Mouse (Mus musculus): ENCODE results near the gene Cwf19l2. TPM values are rescaled to one million over a fixed set of nuclear protein-coding genes. Genes with fewer than 3 reads are reported as not detected.
A peak's percentile ranks its signal among the peaks of the same experiment; 100 is the strongest.
"Not testable (repeated sequence)": the region's sequence is repeated elsewhere in the genome, so short reads cannot be mapped to it uniquely, and the experiment has no call there.

Cwf19l2 gene
- 11.9 and 13.5 TPM in 2 replicates for polyA plus RNA-seq (2015; fragmentation: Nextera tagmentation; extraction: Ambion mirVana)

GRCm38 (mm10) chr9:3403251-3404208 lies at the start of gene Cwf19l2:
Gene Cwf19l2, plus strand, starts transcription at chr9:3403592.
- peak; percentile 96 for ATAC-seq (ENCODE audit: low FRiP score)
- H3K27ac ChIP-seq, result peak within 1 kb of the TSS; percentile 60
- WGBS, result under 1% methylated on average over 28 of the region's 28 CpGs
- H3K27me3 ChIP-seq, result no peaks in the 10 kb centered on the region
- peak within 1 kb of the TSS; percentile 65 for H3K4me3 ChIP-seq
- H3K4me1 ChIP-seq (replicated peaks), result no peaks in the 10 kb centered on the region
- H3K9me3 ChIP-seq, result no peaks in the 10 kb centered on the region
- H3K36me3 ChIP-seq, result no peaks in the 10 kb centered on the region
- peak within 1 kb of the TSS; percentile 75 for H3K9ac ChIP-seq
- H3K4me2 ChIP-seq, result peak within 1 kb of the TSS; percentile 62

- H3K27me3 ChIP-seq; H3K9me3 ChIP-seq; H3K4me2 ChIP-seq; H3K4me3 ChIP-seq; ATAC-seq (ENCODE audit: low FRiP score); H3K27ac ChIP-seq; H3K9ac ChIP-seq; H3K4me1 ChIP-seq (replicated peaks): not testable (repeated sequence)
- 39% methylated on average over 1 of the region's 1 CpGs for WGBS
- H3K36me3 ChIP-seq, result peaks cover 29% of the 10 kb centered on the region
These were observed 27.1 kb upstream of the Cwf19l2 start for GRCm38 (mm10) chr9:3376323-3376722.

- Histone ChIP-seq H3K27me3 (no peaks in the 10 kb centered on the region), H3K4me2 (peak overlapping the region; percentile 62), H3K4me3 (peak overlapping the region; percentile 65), H3K4me1 (replicated peaks) (no peaks in the 10 kb centered on the region), H3K9me3 (no peaks in the 10 kb centered on the region), H3K9ac (peak overlapping the region; percentile 75), H3K27ac (peak overlapping the region; percentile 60; the same call in 1 of the 2 replicates), H3K36me3 (no peaks in the 10 kb centered on the region)
- WGBS, result 2% methylated on average over 13 of the region's 13 CpGs
- ATAC-seq (ENCODE audit: low FRiP score), result peak; percentile 36
These were observed 980 bp downstream of the Cwf19l2 start for GRCm38 (mm10) chr9:3404372-3404771.

- H3K9me3 ChIP-seq; H3K9ac ChIP-seq; H3K36me3 ChIP-seq; H3K4me1 ChIP-seq (replicated peaks); H3K4me2 ChIP-seq; H3K4me3 ChIP-seq; H3K27ac ChIP-seq; ATAC-seq (ENCODE audit: low FRiP score); H3K27me3 ChIP-seq: not testable (repeated sequence)
- 81% methylated on average over 6 of the region's 6 CpGs for WGBS
These were observed 36.3 kb downstream of the Cwf19l2 start for GRCm38 (mm10) chr9:3439555-3440300.

GRCm38 (mm10) chr9:3471897-3472296 lies 68.5 kb downstream of the Cwf19l2 start:
- H3K9ac ChIP-seq, result no peak overlapping the region
- no peak overlapping the region for H3K4me2 ChIP-seq
- no peak for ATAC-seq (ENCODE audit: low FRiP score)
- H3K4me3 ChIP-seq, result no peak overlapping the region
- peaks cover 21% of the 10 kb centered on the region for H3K36me3 ChIP-seq
- no peaks in the 10 kb centered on the region for H3K4me1 ChIP-seq (replicated peaks)
- H3K27me3 ChIP-seq, result no peaks in the 10 kb centered on the region
- H3K27ac ChIP-seq, result no peak overlapping the region
- no peaks in the 10 kb centered on the region; the same call in 1 of the 2 replicates for H3K9me3 ChIP-seq

- no peak overlapping the region for H3K27ac ChIP-seq
- no peaks in the 10 kb centered on the region for H3K4me1 ChIP-seq (replicated peaks)
- no peak overlapping the region for H3K4me2 ChIP-seq
- ATAC-seq (ENCODE audit: low FRiP score), result no peak
- H3K9ac ChIP-seq, result no peak overlapping the region
- no peak overlapping the region for H3K4me3 ChIP-seq
- no peaks in the 10 kb centered on the region for H3K36me3 ChIP-seq
- 97% methylated on average over 1 of the region's 1 CpGs for WGBS
- H3K9me3 ChIP-seq, result no peaks in the 10 kb centered on the region
- H3K27me3 ChIP-seq, result no peaks in the 10 kb centered on the region
These were observed 115.3 kb downstream of the Cwf19l2 start for GRCm38 (mm10) chr9:3518645-3519044.

GRCm38 (mm10) chr9:3519178-3519577 lies 115.8 kb downstream of the Cwf19l2 start:
- no peak overlapping the region for H3K27ac ChIP-seq
- WGBS, result 97% methylated on average over 1 of the region's 1 CpGs
- no peaks in the 10 kb centered on the region for H3K27me3 ChIP-seq
- ATAC-seq (ENCODE audit: low FRiP score), result no peak
- H3K9me3 ChIP-seq, result no peaks in the 10 kb centered on the region
- no peaks in the 10 kb centered on the region for H3K36me3 ChIP-seq
- no peak overlapping the region for H3K4me2 ChIP-seq
- H3K4me1 ChIP-seq (replicated peaks), result no peaks in the 10 kb centered on the region
- no peak overlapping the region for H3K4me3 ChIP-seq
- H3K9ac ChIP-seq, result no peak overlapping the region

- WGBS, result 95% methylated on average over 2 of the region's 2 CpGs
- Histone ChIP-seq H3K9ac (no peak overlapping the region), H3K4me1 (replicated peaks) (no peaks in the 10 kb centered on the region), H3K9me3 (no peaks in the 10 kb centered on the region), H3K27ac (no peak overlapping the region), H3K27me3 (no peaks in the 10 kb centered on the region), H3K4me2 (no peak overlapping the region), H3K4me3 (no peak overlapping the region), H3K36me3 (no peaks in the 10 kb centered on the region)
- ATAC-seq (ENCODE audit: low FRiP score), result no peak
These were observed 117.6 kb downstream of the Cwf19l2 start for GRCm38 (mm10) chr9:3521031-3521430.

Other genes starting within 250 kb of the Cwf19l2 start
- gene Alkbh8, start 68.5 kb upstream of the Cwf19l2 start, polyA plus RNA-seq (2015; fragmentation: Nextera tagmentation; extraction: Ambion mirVana), result 60.9 and 63.2 TPM in 2 replicates
- 4.0 and 4.1 TPM in 2 replicates for gene Gucy1a2, start 129.2 kb downstream of the Cwf19l2 start, polyA plus RNA-seq (2015; fragmentation: Nextera tagmentation; extraction: Ambion mirVana)

All from hindbrain, embryonic 13.5 days (tissue).